Mouse (Mus musculus) megakaryocyte progenitor cell, adult 5-6 weeks (primary cell): ENCODE measurements around the gene Gde1. TPM values are rescaled to one million over a fixed set of nuclear protein-coding genes. Genes with fewer than 3 reads are reported as not detected.

ENCODE experiments used
- total RNA-seq, 2 experiments: library from RNA; stranded (forward) in 1 of 2; stranded (reverse) in 1 of 2; fragments of 157-497, 149-512 nt in 1 of 2; fragments of 200-1000 nt in 1 of 2; gene quantifications; 2 replicates each; pipeline versions ENCODE4 v1.2.3 to v1.2.4; 2015 to 2017

Gde1 gene
- total RNA-seq, 2 experiments from 2014 or later = 40.7 to 44.1 TPM

Other genes starting within 250 kb of the Gde1 start
- gene Itpripl2, start 213.8 kb downstream of the Gde1 start, total RNA-seq (2015) = 7.2 and 10.1 TPM in 2 replicates
- gene Itpripl2, start 213.8 kb downstream of the Gde1 start, total RNA-seq (2017) = 15.2 and 17.6 TPM in 2 replicates
- 32.5 and 36.9 TPM in 2 replicates for gene Coq7, start 172.4 kb downstream of the Gde1 start, total RNA-seq (2015)
- gene Coq7, start 172.4 kb downstream of the Gde1 start, total RNA-seq (2017) = 32.6 and 39.1 TPM in 2 replicates
- gene Tmc7, start 121.0 kb downstream of the Gde1 start, total RNA-seq (2015) = 0.29 and 0.84 TPM in 2 replicates
- 0.20 and 0.33 TPM in 2 replicates for gene Tmc7, start 121.0 kb downstream of the Gde1 start, total RNA-seq (2017)
- gene Tmc5, start 108.5 kb downstream of the Gde1 start, total RNA-seq (2015) = not detected in 2 replicates
- not detected in 2 replicates for gene Tmc5, start 108.5 kb downstream of the Gde1 start, total RNA-seq (2017)
- 24.0 and 25.0 TPM in 2 replicates for gene Ccp110, start 6.8 kb upstream of the Gde1 start, total RNA-seq (2015)
- gene Ccp110, start 6.8 kb upstream of the Gde1 start, total RNA-seq (2017) = 16.2 and 20.2 TPM in 2 replicates
- gene Vps35l, start 34.4 kb upstream of the Gde1 start, total RNA-seq (2015) = 41.7 and 45.1 TPM in 2 replicates
- gene Vps35l, start 34.4 kb upstream of the Gde1 start, total RNA-seq (2017) = 37.4 and 37.9 TPM in 2 replicates
- 0.07 and 1.2 TPM in 2 replicates for gene Iqck, start 150.0 kb upstream of the Gde1 start, total RNA-seq (2015)
- 1.2 and 2.5 TPM in 2 replicates for gene Iqck, start 150.0 kb upstream of the Gde1 start, total RNA-seq (2017)
- gene Knop1, start 150.5 kb upstream of the Gde1 start, total RNA-seq (2015) = 27.4 and 29.7 TPM in 2 replicates
- 40.2 and 52.3 TPM in 2 replicates for gene Knop1, start 150.5 kb upstream of the Gde1 start, total RNA-seq (2017)